Mouse (Mus musculus) heart, embryonic 13.5 days (tissue): ENCODE results near the gene Ubxn7. TPM values are rescaled to one million over a fixed set of nuclear protein-coding genes. Genes with fewer than 3 reads are reported as not detected.
A peak's percentile ranks its signal among the peaks of the same experiment; 100 is the strongest.
"Not testable (repeated sequence)": the region's sequence is repeated elsewhere in the genome, so short reads cannot be mapped to it uniquely, and the experiment has no call there.

Experiments used
- ATAC-seq: fragments of 200-750 bp; cut with Nextera tagmentation; 2 replicates; pipeline ENCODE4 v1.8.0; 2017; ENCODE audit warnings: moderate TSS enrichment; ENCODE audit not compliant: insufficient number of reproducible peaks, low FRiP score, low TSS enrichment; ENCODE audit errors: extremely low read depth
- H3K27ac ChIP-seq: fragments of 300-500 bp; sonication (generic); replicated peaks from 2 replicates; pipeline ENCODE4 v1.5.1; 2015; ENCODE audit warnings: moderate library complexity, mild to moderate bottlenecking, inconsistent platforms
- H3K27me3 ChIP-seq: fragments of 300-500 bp; sonication (generic); replicated peaks from 2 replicates; pipeline ENCODE4 v1.6.1; 2015; ENCODE audit warnings: mild to moderate bottlenecking, inconsistent platforms
- H3K36me3 ChIP-seq: fragments of 300-500 bp; sonication (generic); 2 replicates; pipeline ENCODE4 v1.6.1; 2015; ENCODE audit warnings: mild to moderate bottlenecking, inconsistent platforms
- H3K4me1 ChIP-seq: fragments of 300-500 bp; sonication (generic); 2 replicates; pipeline ENCODE4 v1.6.1; 2015; ENCODE audit warnings: inconsistent platforms
- H3K4me2 ChIP-seq: fragments of 300-500 bp; sonication (generic); 2 replicates; pipeline ENCODE4 v1.6.1; 2015; ENCODE audit warnings: inconsistent platforms, mild to moderate bottlenecking, moderate library complexity
- H3K4me3 ChIP-seq: fragments of 300-500 bp; sonication (generic); 2 replicates; pipeline ENCODE4 v1.5.1; 2015; ENCODE audit warnings: moderate library complexity, mild to moderate bottlenecking, inconsistent platforms
- H3K9ac ChIP-seq: fragments of 300-500 bp; sonication (generic); 2 replicates; pipeline ENCODE4 v1.6.1; 2015; ENCODE audit warnings: inconsistent platforms, mild to moderate bottlenecking, moderate library complexity
- H3K9me3 ChIP-seq: fragments of 300-500 bp; sonication (generic); 2 replicates; pipeline ENCODE4 v1.6.1; 2016; ENCODE audit warnings: inconsistent platforms
- WGBS: fragments of 180-500 bp; shearing (Covaris S2); methylation state at CpG from one replicate; pipeline ENCODE4 v1.1.7; 2015; ENCODE audit warnings: mixed read lengths; 5-methylcytosine and 5-hydroxymethylcytosine counted together
- polyA plus RNA-seq: library from polyadenylated mRNA; unstranded; fragments of >200 nt; fragmentation: Nextera tagmentation; extraction: Ambion mirVana; gene quantifications from 2 replicates; pipeline ENCODE4 v1.2.1, GENCODE M21; 2015

Ubxn7 gene
- polyA plus RNA-seq, result 16.1 and 20.3 TPM in 2 replicates

- Histone ChIP-seq H3K9me3 (no peaks in the 10 kb centered on the region), H3K4me3 (peak within 1 kb of the TSS; percentile 100), H3K4me2 (peak within 1 kb of the TSS; percentile 71), H3K27ac (peak within 1 kb of the TSS; percentile 98), H3K27me3 (no peaks in the 10 kb centered on the region), H3K4me1 (peaks cover 36% of the 10 kb centered on the region), H3K9ac (peak within 1 kb of the TSS; percentile 99), H3K36me3 (no peaks in the 10 kb centered on the region)
- peak; percentile 94 for ATAC-seq
- WGBS, result under 1% methylated on average over 52 of the region's 52 CpGs
Observed at GRCm38 (mm10) chr16:32332040-32332555, at the start of gene Ubxn7. TSS of gene Ubxn7 (plus strand) at chr16:32332257.

GRCm38 (mm10) chr16:32282608-32283007 lies 49.4 kb upstream of the Ubxn7 start:
- Histone ChIP-seq H3K9ac (no peak overlapping the region), H3K27ac (no peak overlapping the region), H3K4me1 (peaks cover 20% of the 10 kb centered on the region), H3K36me3 (peaks cover 79% of the 10 kb centered on the region), H3K27me3 (no peaks in the 10 kb centered on the region), H3K9me3 (0 out of 2 replicates have a peak, but pooled peaks cover 8% of the 10 kb centered on the region), H3K4me2 (no peak overlapping the region), H3K4me3 (no peak overlapping the region)
- ATAC-seq, result no peak

GRCm38 (mm10) chr16:32291821-32292220 lies 40.2 kb upstream of the Ubxn7 start:
- Histone ChIP-seq H3K4me3 (no peak overlapping the region), H3K9ac (no peak overlapping the region), H3K4me1 (no peaks in the 10 kb centered on the region), H3K27me3 (no peaks in the 10 kb centered on the region), H3K9me3 (no peaks in the 10 kb centered on the region), H3K36me3 (peaks cover 63% of the 10 kb centered on the region), H3K27ac (no peak overlapping the region), H3K4me2 (no peak overlapping the region)
- 89% methylated on average over 4 of the region's 4 CpGs for WGBS
- no peak for ATAC-seq

- not testable (repeated sequence) for H3K4me2 ChIP-seq, H3K4me1 ChIP-seq, H3K9ac ChIP-seq, H3K27me3 ChIP-seq, ATAC-seq, H3K27ac ChIP-seq, H3K9me3 ChIP-seq, H3K4me3 ChIP-seq
- peaks cover 63% of the 10 kb centered on the region for H3K36me3 ChIP-seq
- 95% methylated on average over 4 of the region's 4 CpGs for WGBS
Observed at GRCm38 (mm10) chr16:32299617-32300016, 32.4 kb upstream of the Ubxn7 start.

GRCm38 (mm10) chr16:32303046-32303445 lies 29.0 kb upstream of the Ubxn7 start:
- H3K27me3 ChIP-seq, result no peaks in the 10 kb centered on the region
- no peak overlapping the region for H3K4me3 ChIP-seq
- H3K36me3 ChIP-seq, result peaks cover 39% of the 10 kb centered on the region
- WGBS, result 59% methylated on average over 1 of the region's 1 CpGs
- H3K27ac ChIP-seq, result no peak overlapping the region
- H3K4me1 ChIP-seq, result no peaks in the 10 kb centered on the region
- H3K4me2 ChIP-seq, result no peak overlapping the region
- ATAC-seq, result no peak
- H3K9ac ChIP-seq, result no peak overlapping the region
- H3K9me3 ChIP-seq, result no peaks in the 10 kb centered on the region

GRCm38 (mm10) chr16:32303886-32304285 lies 28.2 kb upstream of the Ubxn7 start:
- ATAC-seq, result no peak
- Histone ChIP-seq H3K9ac (no peak overlapping the region), H3K4me1 (no peaks in the 10 kb centered on the region), H3K27ac (no peak overlapping the region), H3K4me2 (no peak overlapping the region), H3K36me3 (peaks cover 30% of the 10 kb centered on the region), H3K4me3 (no peak overlapping the region), H3K9me3 (no peaks in the 10 kb centered on the region), H3K27me3 (no peaks in the 10 kb centered on the region)
- 77% methylated on average over 7 of the region's 7 CpGs for WGBS

GRCm38 (mm10) chr16:32311970-32312369 lies 20.1 kb upstream of the Ubxn7 start:
- 86% methylated on average over 4 of the region's 4 CpGs for WGBS
- H3K4me2 ChIP-seq, result no peak overlapping the region
- no peak for ATAC-seq
- H3K4me3 ChIP-seq, result no peak overlapping the region
- no peak overlapping the region for H3K9ac ChIP-seq
- H3K9me3 ChIP-seq, result no peaks in the 10 kb centered on the region
- peaks cover 6% of the 10 kb centered on the region for H3K4me1 ChIP-seq
- no peak overlapping the region for H3K27ac ChIP-seq
- H3K27me3 ChIP-seq, result no peaks in the 10 kb centered on the region
- no peaks in the 10 kb centered on the region for H3K36me3 ChIP-seq

- Histone ChIP-seq H3K4me3 (no peak overlapping the region), H3K36me3 (no peaks in the 10 kb centered on the region), H3K27ac (no peak overlapping the region), H3K9ac (no peak overlapping the region), H3K4me1 (peaks cover 9% of the 10 kb centered on the region), H3K9me3 (no peaks in the 10 kb centered on the region), H3K27me3 (no peaks in the 10 kb centered on the region), H3K4me2 (no peak overlapping the region)
- 58% methylated on average over 5 of the region's 5 CpGs for WGBS
- no peak for ATAC-seq
Observed at GRCm38 (mm10) chr16:32312386-32312785, 19.7 kb upstream of the Ubxn7 start.

- H3K4me2 ChIP-seq, result no peak overlapping the region
- no peak overlapping the region for H3K9ac ChIP-seq
- 59% methylated on average over 4 of the region's 4 CpGs for WGBS
- no peaks in the 10 kb centered on the region for H3K27me3 ChIP-seq
- ATAC-seq, result no peak
- H3K9me3 ChIP-seq, result no peaks in the 10 kb centered on the region
- peaks cover 9% of the 10 kb centered on the region for H3K4me1 ChIP-seq
- H3K27ac ChIP-seq, result no peak overlapping the region
- H3K36me3 ChIP-seq, result no peaks in the 10 kb centered on the region
- no peak overlapping the region for H3K4me3 ChIP-seq
Observed at GRCm38 (mm10) chr16:32312859-32313258, 19.2 kb upstream of the Ubxn7 start.

- no peaks in the 10 kb centered on the region for H3K27me3 ChIP-seq
- H3K4me2 ChIP-seq, result no peak overlapping the region
- H3K9ac ChIP-seq, result no peak overlapping the region
- ATAC-seq, result no peak
- H3K27ac ChIP-seq, result peak overlapping the region; percentile 42; the same call in 1 of the 2 replicates
- 62% methylated on average over 2 of the region's 2 CpGs for WGBS
- H3K36me3 ChIP-seq, result no peaks in the 10 kb centered on the region
- peaks cover 9% of the 10 kb centered on the region for H3K4me1 ChIP-seq
- peaks cover 3% of the 10 kb centered on the region; the same call in 1 of the 2 replicates for H3K9me3 ChIP-seq
- no peak overlapping the region for H3K4me3 ChIP-seq
Observed at GRCm38 (mm10) chr16:32316601-32317000, 15.5 kb upstream of the Ubxn7 start.

GRCm38 (mm10) chr16:32323953-32324352 lies 8.1 kb upstream of the Ubxn7 start:
- Histone ChIP-seq H3K27me3 (no peaks in the 10 kb centered on the region), H3K9me3 (peaks cover 3% of the 10 kb centered on the region; the same call in 1 of the 2 replicates), H3K27ac (no peak overlapping the region), H3K4me2 (0 out of 2 replicates have a peak overlapping the region, but pooled peaks have one; percentile 16), H3K4me3 (no peak overlapping the region), H3K36me3 (no peaks in the 10 kb centered on the region), H3K9ac (no peak overlapping the region; the same call in 1 of the 2 replicates), H3K4me1 (peaks cover 6% of the 10 kb centered on the region; the same call in 1 of the 2 replicates)
- WGBS, result 18% methylated on average over 7 of the region's 7 CpGs
- ATAC-seq, result no peak
